Mouse (Mus musculus) midbrain, embryonic 15.5 days (tissue): Measurements from ENCODE around the gene Gm45194. TPM values are rescaled to one million over a fixed set of nuclear protein-coding genes. Genes with fewer than 3 reads are reported as not detected.

Source experiments
- ATAC-seq: fragments of 200-750 bp; cut with Nextera tagmentation; replicated peaks from 2 replicates; pipeline ENCODE4 v1.8.0; 2017; ENCODE audit warnings: moderate TSS enrichment
- H3K27ac ChIP-seq: fragments of 300-500 bp; sonication (generic); 2 replicates; pipeline ENCODE4 v1.5.1; 2015; ENCODE audit warnings: mild to moderate bottlenecking, inconsistent platforms
- H3K27me3 ChIP-seq: fragments of 300-500 bp; sonication (generic); replicated peaks from 2 replicates; pipeline ENCODE4 v1.6.1; 2015; ENCODE audit warnings: inconsistent platforms
- H3K36me3 ChIP-seq: fragments of 300-500 bp; sonication (generic); replicated peaks from 2 replicates; pipeline ENCODE4 v1.6.1; 2015; ENCODE audit warnings: inconsistent platforms
- H3K4me1 ChIP-seq: fragments of 300-500 bp; sonication (generic); 2 replicates; pipeline ENCODE4 v1.6.1; 2015; ENCODE audit warnings: inconsistent platforms
- H3K4me2 ChIP-seq: fragments of 300-500 bp; sonication (generic); 2 replicates; pipeline ENCODE4 v1.6.1; 2015; ENCODE audit warnings: inconsistent platforms, mild to moderate bottlenecking, moderate library complexity
- H3K4me3 ChIP-seq: fragments of 300-500 bp; sonication (generic); 2 replicates; pipeline ENCODE4 v1.5.1; 2015; ENCODE audit warnings: mild to moderate bottlenecking, inconsistent platforms
- H3K9ac ChIP-seq: fragments of 300-500 bp; sonication (generic); 2 replicates; pipeline ENCODE4 v1.6.1; 2015; ENCODE audit warnings: mild to moderate bottlenecking, inconsistent platforms
- H3K9me3 ChIP-seq: fragments of 300-500 bp; sonication (generic); 2 replicates; pipeline ENCODE4 v1.6.1; 2016; ENCODE audit warnings: inconsistent platforms
- WGBS: fragments of 180-500 bp; shearing (Covaris S2); methylation state at CpG from one replicate; pipeline ENCODE4 v1.1.7; 2015; ENCODE audit warnings: mixed read lengths; 5-methylcytosine and 5-hydroxymethylcytosine counted together
- polyA plus RNA-seq: library from polyadenylated mRNA; unstranded; fragments of >200 nt; fragmentation: Nextera tagmentation; extraction: Ambion mirVana; gene quantifications from 2 replicates; pipeline ENCODE4 v1.2.1, GENCODE M21; 2015

Gene Gm45194
- 0.36 and 0.45 TPM in 2 replicates for polyA plus RNA-seq

- WGBS = 32% methylated on average over 2 of the region's 2 CpGs
- H3K4me2 ChIP-seq = no peak within 1 kb of the TSS
- no peaks in the 10 kb centered on the region for H3K36me3 ChIP-seq
- no peak within 1 kb of the TSS for H3K9ac ChIP-seq
- no peaks in the 10 kb centered on the region for H3K9me3 ChIP-seq
- no peak for ATAC-seq
- no peaks in the 10 kb centered on the region for H3K27me3 ChIP-seq
- no peaks in the 10 kb centered on the region; the same call in 1 of the 2 replicates for H3K4me1 ChIP-seq
- no peak within 1 kb of the TSS for H3K27ac ChIP-seq
- H3K4me3 ChIP-seq = no peak within 1 kb of the TSS
These were observed at the start of gene Gm45194 for GRCm38 (mm10) chrX:111891089-111891488. Gm45194 (plus strand) TSS chrX:111891389.

DNA sequence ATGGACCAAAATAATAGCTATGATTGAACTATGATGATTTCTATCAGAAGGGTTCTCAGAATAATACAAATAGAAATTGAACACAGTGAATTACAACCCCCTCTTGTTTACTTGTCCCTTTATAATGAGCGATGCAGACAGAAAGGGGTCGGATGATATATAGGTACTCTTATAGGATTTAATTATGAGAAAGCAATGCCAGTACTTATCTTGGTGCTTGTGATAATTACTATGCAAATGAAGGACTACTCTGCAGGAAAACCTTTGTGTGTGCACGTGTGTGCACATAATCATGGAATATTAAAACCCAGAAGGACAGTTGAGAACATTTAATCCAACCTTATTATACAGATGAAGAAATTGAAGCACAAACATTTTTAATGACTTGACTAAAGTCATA lies 35.3 kb upstream of the Gm45194 start:
- H3K4me2 ChIP-seq = no peak overlapping the region
- no peak for ATAC-seq
- no peaks in the 10 kb centered on the region for H3K36me3 ChIP-seq
- H3K4me1 ChIP-seq = no peaks in the 10 kb centered on the region
- no peak overlapping the region for H3K4me3 ChIP-seq
- WGBS = 48% methylated on average over 3 of the region's 3 CpGs
- H3K27me3 ChIP-seq = no peaks in the 10 kb centered on the region
- no peaks in the 10 kb centered on the region for H3K9me3 ChIP-seq
- no peak overlapping the region for H3K9ac ChIP-seq
- H3K27ac ChIP-seq = no peak overlapping the region

DNA sequence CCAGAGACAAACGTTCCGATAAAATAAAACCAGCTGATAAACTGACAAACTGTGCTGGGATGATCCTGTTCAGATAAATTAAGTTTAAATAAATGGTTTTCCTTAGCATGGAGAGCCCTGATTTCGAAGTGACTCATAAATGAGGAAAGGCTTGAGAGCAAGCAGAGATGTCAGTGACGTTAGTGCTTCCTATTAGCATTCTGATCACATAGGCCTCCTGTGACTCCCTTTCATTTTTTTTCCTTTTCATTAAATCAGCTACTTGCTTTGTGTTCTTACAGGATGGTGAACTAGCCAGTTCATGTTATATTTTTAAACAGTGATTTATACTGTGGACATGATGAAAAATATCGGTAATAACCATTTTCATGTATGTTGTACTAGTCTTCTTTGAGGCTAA lies 9.9 kb upstream of the Gm45194 start:
- no peak for ATAC-seq
- H3K27ac ChIP-seq = no peak overlapping the region
- H3K27me3 ChIP-seq = no peaks in the 10 kb centered on the region
- no peak overlapping the region for H3K4me3 ChIP-seq
- no peaks in the 10 kb centered on the region for H3K9me3 ChIP-seq
- no peaks in the 10 kb centered on the region for H3K4me1 ChIP-seq
- WGBS = 66% methylated on average over 5 of the region's 5 CpGs
- H3K36me3 ChIP-seq = no peaks in the 10 kb centered on the region
- H3K9ac ChIP-seq = no peak overlapping the region
- H3K4me2 ChIP-seq = no peak overlapping the region

- no peaks in the 10 kb centered on the region for H3K36me3 ChIP-seq
- no peaks in the 10 kb centered on the region for H3K9me3 ChIP-seq
- peak; percentile 82 for ATAC-seq
- no peaks in the 10 kb centered on the region; the same call in 1 of the 2 replicates for H3K4me1 ChIP-seq
- H3K27me3 ChIP-seq = no peaks in the 10 kb centered on the region
- 25% methylated on average over 67 of the region's 71 CpGs for WGBS
- H3K4me3 ChIP-seq = peak overlapping the region; percentile 51
- H3K9ac ChIP-seq = peak overlapping the region; percentile 22; the same call in 1 of the 2 replicates
- no peak overlapping the region for H3K27ac ChIP-seq
- peak overlapping the region; percentile 77 for H3K4me2 ChIP-seq
These were observed 3.3 kb downstream of the Gm45194 start for GRCm38 (mm10) chrX:111894321-111895050.

GRCm38 (mm10) chrX:111895084-111895779 lies 4.0 kb downstream of the Gm45194 start:
- no peaks in the 10 kb centered on the region; the same call in 1 of the 2 replicates for H3K4me1 ChIP-seq
- peak overlapping the region; percentile 22; the same call in 1 of the 2 replicates for H3K9ac ChIP-seq

GRCm38 (mm10) chrX:111917422-111917821 lies 26.2 kb downstream of the Gm45194 start:
- Histone ChIP-seq H3K27me3 (no peaks in the 10 kb centered on the region), H3K4me2 (no peak overlapping the region), H3K36me3 (no peaks in the 10 kb centered on the region), H3K9ac (no peak overlapping the region), H3K27ac (no peak overlapping the region), H3K9me3 (no peaks in the 10 kb centered on the region), H3K4me3 (no peak overlapping the region), H3K4me1 (no peaks in the 10 kb centered on the region)
- no peak for ATAC-seq

More at GRCm38 (mm10) chrX:111895084-111895779, 4.0 kb downstream of the Gm45194 start:
- Histone ChIP-seq H3K9me3 (no peaks in the 10 kb centered on the region), H3K27me3 (no peaks in the 10 kb centered on the region), H3K4me3 (peak overlapping the region; percentile 51), H3K27ac (no peak overlapping the region), H3K36me3 (no peaks in the 10 kb centered on the region), H3K4me2 (peak overlapping the region; percentile 77)
- ATAC-seq = peak; percentile 76
- WGBS = 24% methylated on average over 48 of the region's 70 CpGs

DNA sequence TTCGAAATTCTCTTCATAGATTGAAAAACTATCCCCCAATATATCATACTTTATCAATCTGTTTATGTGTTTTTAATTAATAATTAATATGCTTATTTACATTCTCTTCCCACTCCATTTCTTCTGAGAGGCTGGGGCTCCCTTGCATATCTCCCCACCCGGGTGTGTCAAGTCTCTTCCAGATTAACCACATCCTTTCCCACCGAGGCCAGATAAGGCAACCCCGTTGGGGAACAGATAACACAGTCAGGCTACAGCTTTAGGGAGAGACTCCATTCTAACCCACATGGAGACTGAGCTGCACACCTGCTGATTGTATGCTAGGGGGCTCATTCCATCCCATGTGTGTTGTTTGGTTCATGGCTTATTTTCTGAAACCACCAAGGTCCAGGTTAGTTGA lies 69.7 kb downstream of the Gm45194 start:
- H3K36me3 ChIP-seq = no peaks in the 10 kb centered on the region
- no peak for ATAC-seq
- no peak overlapping the region for H3K27ac ChIP-seq
- 77% methylated on average over 4 of the region's 4 CpGs for WGBS
- no peak overlapping the region for H3K4me3 ChIP-seq
- H3K27me3 ChIP-seq = no peaks in the 10 kb centered on the region
- H3K4me2 ChIP-seq = no peak overlapping the region
- no peaks in the 10 kb centered on the region for H3K9me3 ChIP-seq
- no peak overlapping the region for H3K9ac ChIP-seq
- no peaks in the 10 kb centered on the region for H3K4me1 ChIP-seq

GRCm38 (mm10) chrX:111999661-112000060 lies 108.5 kb downstream of the Gm45194 start:
- no peak overlapping the region for H3K27ac ChIP-seq
- no peaks in the 10 kb centered on the region for H3K4me1 ChIP-seq
- no peak overlapping the region for H3K4me3 ChIP-seq
- no peak overlapping the region for H3K4me2 ChIP-seq
- H3K9ac ChIP-seq = no peak overlapping the region
- no peaks in the 10 kb centered on the region for H3K9me3 ChIP-seq
- no peaks in the 10 kb centered on the region for H3K27me3 ChIP-seq
- no peak for ATAC-seq
- H3K36me3 ChIP-seq = no peaks in the 10 kb centered on the region
- WGBS = 42% methylated on average over 1 of the region's 1 CpGs

- no peaks in the 10 kb centered on the region for H3K36me3 ChIP-seq
- no peak for ATAC-seq
- no peaks in the 10 kb centered on the region for H3K27me3 ChIP-seq
- no peak within 1 kb of the TSS for H3K9ac ChIP-seq
- H3K4me3 ChIP-seq = no peak within 1 kb of the TSS
- H3K9me3 ChIP-seq = no peaks in the 10 kb centered on the region
- H3K4me2 ChIP-seq = no peak within 1 kb of the TSS
- no peaks in the 10 kb centered on the region for H3K4me1 ChIP-seq
- H3K27ac ChIP-seq = no peak within 1 kb of the TSS
These were observed 119.5 kb downstream of the Gm45194 start, which contains the start of gene Tex16 for GRCm38 (mm10) chrX:112010707-112011106. Tex16 (plus strand) TSS chrX:112011007.

- Histone ChIP-seq H3K9me3 (no peaks in the 10 kb centered on the region), H3K27me3 (no peaks in the 10 kb centered on the region), H3K27ac (no peak within 1 kb of the TSS), H3K36me3 (no peaks in the 10 kb centered on the region), H3K4me1 (no peaks in the 10 kb centered on the region), H3K4me2 (no peak within 1 kb of the TSS), H3K4me3 (no peak within 1 kb of the TSS), H3K9ac (no peak within 1 kb of the TSS)
- 97% methylated on average over 3 of the region's 3 CpGs for WGBS
- ATAC-seq = no peak
These were observed 347.6 kb downstream of the Gm45194 start, which contains the start of gene 4933403O08Rik for GRCm38 (mm10) chrX:112238749-112239148. 4933403O08Rik (plus strand) TSS chrX:112239049.

DNA sequence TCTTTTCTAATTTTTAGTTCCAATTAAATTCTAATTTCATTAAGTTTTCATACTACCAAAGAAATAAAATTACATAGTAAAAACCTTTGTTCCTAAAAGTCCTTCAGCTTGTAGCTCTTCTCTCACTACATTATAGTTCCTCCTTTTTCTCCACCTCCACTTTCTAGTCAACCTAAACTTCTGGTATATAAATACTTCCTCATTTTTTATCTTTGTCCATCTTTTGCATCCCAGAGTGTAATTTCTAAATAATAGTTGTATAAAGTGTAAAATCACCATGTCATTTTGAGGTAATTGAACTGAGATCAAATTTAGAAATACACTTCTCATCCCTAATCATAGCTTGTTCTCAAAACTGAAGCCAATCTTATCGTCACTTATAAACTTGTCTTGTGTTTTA lies 351.7 kb downstream of the Gm45194 start:
- no peaks in the 10 kb centered on the region for H3K36me3 ChIP-seq
- no peak overlapping the region for H3K4me3 ChIP-seq
- 93% methylated on average over 1 of the region's 1 CpGs for WGBS

GRCm38 (mm10) chrX:112255513-112255912 lies 364.3 kb downstream of the Gm45194 start:
- no peak overlapping the region for H3K4me2 ChIP-seq
- 79% methylated on average over 2 of the region's 2 CpGs for WGBS
- no peaks in the 10 kb centered on the region for H3K4me1 ChIP-seq
- no peaks in the 10 kb centered on the region for H3K9me3 ChIP-seq
- H3K27me3 ChIP-seq = no peaks in the 10 kb centered on the region
- no peak overlapping the region for H3K4me3 ChIP-seq
- H3K36me3 ChIP-seq = no peaks in the 10 kb centered on the region
- no peak overlapping the region for H3K9ac ChIP-seq
- ATAC-seq = no peak
- no peak overlapping the region for H3K27ac ChIP-seq

More for the DNA sequence above, 351.7 kb downstream of the Gm45194 start:
- Histone ChIP-seq H3K27me3 (no peaks in the 10 kb centered on the region), H3K4me2 (no peak overlapping the region), H3K27ac (no peak overlapping the region), H3K4me1 (no peaks in the 10 kb centered on the region), H3K9me3 (no peaks in the 10 kb centered on the region), H3K9ac (no peak overlapping the region)
- no peak for ATAC-seq
